Mouse (Mus musculus) effector memory CD4-positive, alpha-beta T cell, adult 5 months (primary cell): ENCODE measurements around the gene Cd244a. TPM values are rescaled to one million over a fixed set of nuclear protein-coding genes. Genes with fewer than 3 reads are reported as not detected.

ENCODE experiments used
- polyA plus RNA-seq: library from polyadenylated mRNA; unstranded; fragments of 100-300 nt; shearing (Covaris generic); gene quantifications from one replicate; pipeline ENCODE4 v1.2.1, GENCODE M21; 2017

The Cd244a gene
- 0.14 TPM for polyA plus RNA-seq

GRCm38 (mm10) chr1:171558898-171559297 is at the start of gene Cd244a:
TSS of gene Cd244a (plus strand) at chr1:171559193.

GRCm38 (mm10) chr1:171535194-171535593 is 23.8 kb upstream of the Cd244a start, which contains the start of gene Itln1:
TSS of gene Itln1 (minus strand) at chr1:171535294.

GRCm38 (mm10) chr1:171607176-171607575 is 48.2 kb downstream of the Cd244a start, which contains the start of gene Ly9:
TSS of gene Ly9 (minus strand) at chr1:171607410.

GRCm38 (mm10) chr1:171652734-171653133 is 93.7 kb downstream of the Cd244a start, which contains the start of gene Slamf7:
TSS of gene Slamf7 (minus strand) at chr1:171653035.

Other genes with a start within 250 kb of the Cd244a start
- gene Dedd, start 230.0 kb upstream of the Cd244a start, polyA plus RNA-seq = 23.9 TPM
- gene Nit1, start 213.5 kb upstream of the Cd244a start, polyA plus RNA-seq = 27.7 TPM
- 116 TPM for gene Pfdn2, start 213.5 kb upstream of the Cd244a start, polyA plus RNA-seq
- gene Klhdc9, start 198.4 kb upstream of the Cd244a start, polyA plus RNA-seq = not detected
- gene Nectin4, start 189.1 kb upstream of the Cd244a start, polyA plus RNA-seq = not detected
- gene Arhgap30, start 170.2 kb upstream of the Cd244a start, polyA plus RNA-seq = 131 TPM
- 55.7 TPM for gene Usf1, start 147.9 kb upstream of the Cd244a start, polyA plus RNA-seq
- gene Tstd1, start 140.3 kb upstream of the Cd244a start, polyA plus RNA-seq = 1.3 TPM
- gene F11r, start 121.7 kb upstream of the Cd244a start, polyA plus RNA-seq = not detected
- gene Alyref2, start 55.7 kb upstream of the Cd244a start, polyA plus RNA-seq = 5.2 TPM
- not detected for gene Itln1, start 23.9 kb upstream of the Cd244a start, polyA plus RNA-seq
- gene Ly9, start 48.2 kb downstream of the Cd244a start, polyA plus RNA-seq = 104 TPM
- 37.7 TPM for gene Slamf7, start 93.8 kb downstream of the Cd244a start, polyA plus RNA-seq
- 119 TPM for gene Cd48, start 122.8 kb downstream of the Cd244a start, polyA plus RNA-seq
- 74.8 TPM for gene Slamf1, start 207.9 kb downstream of the Cd244a start, polyA plus RNA-seq